Mouse (Mus musculus): ENCODE results near the gene Lrrfip1.

The Lrrfip1 gene

GRCm38 (mm10) chr1:90998268-90998890, at the start of gene Lrrfip1:
TSS of gene Lrrfip1 (plus strand) at chr1:90998737.
- no peak for DNase-seq (ENCODE audit: low read depth)

DNA sequence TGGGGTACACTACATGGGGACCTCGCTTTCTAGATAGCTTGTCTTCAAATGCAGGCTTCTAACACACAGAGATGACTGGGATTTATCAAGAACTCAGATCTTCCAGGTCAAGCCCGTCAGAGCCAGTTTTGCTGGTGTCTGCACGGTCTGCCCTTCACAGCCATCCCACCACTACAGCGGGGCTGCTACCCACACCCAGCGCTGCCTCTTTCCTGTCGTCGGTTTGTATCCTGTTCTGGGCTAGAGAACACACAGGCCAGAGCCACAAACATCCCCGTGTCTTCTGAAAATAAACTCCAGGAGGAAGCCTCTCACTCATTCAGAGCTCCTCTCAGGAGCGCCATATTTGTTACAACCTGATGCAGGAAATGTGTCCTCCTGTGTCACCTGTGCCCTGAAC, 49.2 kb upstream of the Lrrfip1 start:
- DNase-seq (ENCODE audit: low read depth): no peak

DNA sequence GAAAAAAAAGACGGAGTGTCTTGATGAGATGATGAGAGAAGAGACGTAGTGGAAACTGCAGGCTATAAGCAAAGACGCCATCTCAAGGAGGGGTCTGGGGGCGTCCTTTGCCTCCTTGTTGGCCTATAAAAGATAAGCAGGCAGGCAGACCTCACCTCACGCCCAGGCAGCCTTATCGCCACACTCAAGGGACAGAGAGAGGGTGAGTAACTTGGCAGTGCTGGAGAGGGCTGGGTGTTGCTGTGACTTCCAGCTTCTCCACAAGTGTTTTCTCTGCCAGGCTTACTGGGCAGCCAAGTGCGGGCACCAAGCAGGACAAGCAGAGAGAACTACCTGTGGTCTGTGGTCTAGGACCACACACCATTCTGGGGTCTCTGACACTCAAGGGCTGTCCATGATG, 46.9 kb upstream of the Lrrfip1 start:
- DNase-seq (ENCODE audit: low read depth): no peak

GRCm38 (mm10) chr1:90952808-90953207, 45.7 kb upstream of the Lrrfip1 start, which contains the start of gene Prlh:
TSS of gene Prlh (plus strand) at chr1:90953108.
- no peak for DNase-seq (ENCODE audit: low read depth)

DNA sequence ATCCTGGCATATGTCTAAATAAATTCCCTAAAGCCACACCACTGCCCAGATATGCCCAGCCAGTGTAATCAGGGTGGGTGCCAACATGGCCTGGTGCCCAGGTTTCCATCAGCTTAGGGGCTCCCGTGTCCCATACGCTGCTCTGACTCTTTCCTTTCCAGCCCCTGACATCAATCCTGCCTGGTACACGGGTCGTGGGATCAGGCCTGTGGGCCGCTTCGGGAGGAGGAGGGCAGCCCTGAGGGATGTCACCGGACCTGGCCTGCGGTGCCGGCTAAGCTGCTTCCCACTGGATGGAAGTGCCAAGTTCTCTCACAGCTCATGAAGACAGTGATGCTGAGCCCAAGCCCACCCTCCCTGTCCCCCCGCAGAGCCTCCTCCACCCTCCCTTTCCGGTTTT, 44.8 kb upstream of the Lrrfip1 start:
- no peak for DNase-seq (ENCODE audit: low read depth)

DNA sequence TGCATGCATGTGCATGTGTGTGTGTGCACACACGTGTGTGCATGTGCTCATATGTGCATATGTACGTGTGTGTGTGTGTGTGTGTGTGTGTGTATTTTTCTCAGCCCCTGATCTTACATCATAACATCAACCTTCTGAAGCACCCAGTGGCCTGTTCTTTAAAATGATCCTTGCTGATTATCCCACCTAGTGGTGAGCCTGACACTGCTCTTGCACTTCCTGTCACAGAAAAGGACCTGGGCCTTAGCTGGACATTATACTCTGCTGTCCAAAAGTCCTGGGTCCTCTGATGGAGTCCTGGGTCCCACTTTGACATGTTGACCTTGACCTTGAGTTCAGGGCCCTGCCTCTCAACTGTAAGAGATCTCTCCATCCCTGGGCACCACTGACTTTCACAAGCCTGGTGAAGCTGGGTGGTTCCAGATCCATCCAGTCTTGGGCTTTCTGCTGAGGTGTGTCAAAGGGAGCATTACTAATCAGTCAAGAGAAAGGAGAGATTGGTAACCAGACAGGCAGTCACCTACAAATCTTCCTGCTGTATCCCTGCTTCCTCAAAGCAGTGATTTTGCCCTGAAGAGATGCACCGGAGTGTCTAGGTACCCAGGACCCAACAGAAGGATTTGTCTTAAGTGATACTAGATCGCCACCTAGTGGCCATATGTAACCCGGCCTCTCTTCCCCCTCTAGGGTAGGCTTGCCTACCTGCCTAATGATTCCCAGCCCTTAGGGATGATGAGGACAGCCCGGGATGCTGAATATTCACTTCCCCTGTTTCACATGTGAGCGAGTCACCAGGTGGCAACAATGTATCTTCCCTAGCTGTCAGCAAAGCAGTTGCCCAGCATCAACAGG, 42.1 kb upstream of the Lrrfip1 start:
- peak; percentile 54 for DNase-seq (ENCODE audit: low read depth)

GRCm38 (mm10) chr1:90962526-90962925, 36.0 kb upstream of the Lrrfip1 start:
- no peak for DNase-seq (ENCODE audit: low read depth)

DNA sequence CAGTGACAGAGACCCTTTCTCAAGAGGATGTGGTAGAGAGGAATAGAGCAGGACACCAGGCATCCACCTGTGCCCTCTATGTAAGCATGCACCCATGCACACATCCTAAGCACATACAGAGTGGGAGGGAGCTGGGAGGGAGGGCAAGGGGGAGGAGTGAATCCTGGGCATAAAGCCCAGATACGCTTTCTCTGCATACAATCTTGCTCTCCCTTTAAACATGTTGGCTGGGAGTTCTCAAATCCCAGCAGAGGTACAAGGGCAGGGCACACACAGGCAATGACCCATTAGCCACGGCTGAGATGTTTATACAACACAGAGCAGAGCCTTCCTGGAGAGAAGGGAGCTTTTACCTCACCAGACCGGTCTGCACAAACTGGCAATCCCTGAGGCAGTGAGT, 35.5 kb upstream of the Lrrfip1 start:
- no peak for DNase-seq (ENCODE audit: low read depth)

DNA sequence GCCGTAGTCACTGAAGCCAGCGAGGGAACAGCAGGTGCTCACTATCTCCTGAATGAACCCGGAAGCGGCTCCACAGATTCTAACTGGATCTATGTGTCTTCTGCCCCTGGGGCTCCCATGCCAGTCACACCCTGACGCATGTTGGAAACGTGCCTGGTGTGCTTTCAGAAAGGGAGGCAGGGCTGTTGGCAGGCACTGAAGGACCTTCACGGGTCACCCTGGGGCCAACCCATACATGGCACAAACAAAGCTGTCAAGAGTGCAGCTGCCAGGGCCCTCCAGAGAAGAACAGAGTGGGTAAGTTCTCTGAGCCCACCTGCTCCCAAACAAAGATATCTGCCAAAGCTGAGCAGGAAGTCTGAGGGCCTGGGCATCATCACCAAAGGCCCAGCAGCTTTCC, 31.0 kb upstream of the Lrrfip1 start:
- DNase-seq (ENCODE audit: low read depth): no peak

DNA sequence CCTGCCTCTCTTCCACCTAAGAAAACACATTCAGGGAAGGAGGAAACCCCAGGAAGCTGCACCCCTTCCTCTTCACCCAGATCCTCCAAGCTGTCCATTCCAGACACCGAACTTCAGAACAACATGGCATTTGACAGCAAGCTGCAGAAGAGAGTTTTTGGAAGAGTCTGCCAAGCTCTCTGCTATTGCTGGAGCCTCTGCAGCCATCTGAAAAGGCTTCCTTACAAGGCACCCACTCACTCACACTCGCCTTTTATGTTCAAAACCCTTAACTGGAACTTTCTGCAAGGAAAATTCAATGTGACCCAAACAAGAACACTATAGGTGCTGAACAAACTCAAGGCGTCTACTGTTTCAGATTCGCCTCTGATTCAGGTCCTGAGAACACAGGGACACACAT, 29.9 kb upstream of the Lrrfip1 start:
- no peak for DNase-seq (ENCODE audit: low read depth)

- no peak for DNase-seq (ENCODE audit: low read depth)
Measured at GRCm38 (mm10) chr1:90969347-90969784, 29.2 kb upstream of the Lrrfip1 start, which contains the start of gene Rab17. TSS of gene Rab17 (minus strand) at chr1:90969661.

DNA sequence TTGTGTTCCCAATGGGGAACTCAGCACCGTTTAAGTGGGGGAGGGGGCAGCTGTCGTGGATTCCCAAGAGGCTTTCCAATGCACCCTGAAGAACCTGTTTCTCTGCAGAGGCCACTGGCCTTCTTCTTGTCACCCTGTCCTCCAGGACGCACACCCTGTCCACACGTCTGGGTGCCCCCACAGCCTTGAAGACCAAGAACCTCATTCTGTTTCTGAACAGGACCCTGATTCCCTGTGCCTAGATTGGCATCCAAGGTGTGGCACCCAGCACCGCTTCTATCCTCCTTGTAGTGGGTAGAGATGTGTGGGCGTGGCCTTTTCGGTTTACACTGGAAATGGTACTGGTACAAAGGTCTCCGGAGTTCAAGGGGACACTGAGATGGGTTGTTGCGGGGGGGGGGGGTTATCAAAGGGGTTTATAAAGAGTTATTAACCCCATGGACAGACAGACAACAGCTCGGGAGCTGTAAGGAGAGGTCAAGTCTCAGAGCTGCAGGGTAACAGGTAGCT, 28.6 kb upstream of the Lrrfip1 start:
- DNase-seq (ENCODE audit: low read depth): no peak

- DNase-seq (ENCODE audit: low read depth): peak; percentile 75
Measured at GRCm38 (mm10) chr1:90972911-90973573, 25.5 kb upstream of the Lrrfip1 start.

DNA sequence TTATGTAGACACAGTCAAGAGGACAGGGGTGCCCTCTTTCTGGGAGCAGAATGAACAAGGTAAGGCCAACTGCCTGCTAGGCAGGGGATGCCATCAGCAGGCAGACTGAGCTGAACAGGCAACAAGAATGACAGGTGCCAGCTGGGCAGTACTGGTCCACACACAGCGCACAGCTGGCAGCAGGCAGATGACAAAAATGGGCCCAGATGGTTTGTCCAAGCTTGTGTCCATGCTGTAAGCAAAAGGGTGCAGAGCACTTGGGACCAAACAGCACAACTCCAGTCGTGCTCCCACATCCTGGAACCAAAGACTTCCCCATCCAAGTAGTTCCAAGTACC, 25.0 kb upstream of the Lrrfip1 start:
- no peak for DNase-seq (ENCODE audit: low read depth)

GRCm38 (mm10) chr1:90974906-90975649, 23.5 kb upstream of the Lrrfip1 start:
- DNase-seq (ENCODE audit: low read depth): peak; percentile 50

DNA sequence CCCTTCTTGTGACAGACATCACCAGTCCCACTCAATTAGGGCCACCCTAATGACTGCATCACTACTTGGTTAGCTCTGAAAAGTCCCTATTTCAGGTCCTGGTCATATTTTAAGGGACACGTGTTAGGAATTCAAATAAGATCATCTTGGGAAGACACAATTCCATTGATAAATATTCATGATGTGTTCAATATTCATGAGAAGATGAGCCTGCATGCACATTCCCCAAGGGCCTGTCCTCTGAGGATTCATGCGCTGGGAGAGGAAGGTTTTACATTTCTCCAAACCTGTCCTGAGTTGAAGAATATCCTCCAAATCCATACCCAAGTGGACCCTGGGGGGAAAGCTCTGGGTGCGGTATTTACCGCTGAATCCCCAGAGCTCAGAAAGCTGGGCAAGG, 22.6 kb upstream of the Lrrfip1 start:
- DNase-seq (ENCODE audit: low read depth): no peak

DNA sequence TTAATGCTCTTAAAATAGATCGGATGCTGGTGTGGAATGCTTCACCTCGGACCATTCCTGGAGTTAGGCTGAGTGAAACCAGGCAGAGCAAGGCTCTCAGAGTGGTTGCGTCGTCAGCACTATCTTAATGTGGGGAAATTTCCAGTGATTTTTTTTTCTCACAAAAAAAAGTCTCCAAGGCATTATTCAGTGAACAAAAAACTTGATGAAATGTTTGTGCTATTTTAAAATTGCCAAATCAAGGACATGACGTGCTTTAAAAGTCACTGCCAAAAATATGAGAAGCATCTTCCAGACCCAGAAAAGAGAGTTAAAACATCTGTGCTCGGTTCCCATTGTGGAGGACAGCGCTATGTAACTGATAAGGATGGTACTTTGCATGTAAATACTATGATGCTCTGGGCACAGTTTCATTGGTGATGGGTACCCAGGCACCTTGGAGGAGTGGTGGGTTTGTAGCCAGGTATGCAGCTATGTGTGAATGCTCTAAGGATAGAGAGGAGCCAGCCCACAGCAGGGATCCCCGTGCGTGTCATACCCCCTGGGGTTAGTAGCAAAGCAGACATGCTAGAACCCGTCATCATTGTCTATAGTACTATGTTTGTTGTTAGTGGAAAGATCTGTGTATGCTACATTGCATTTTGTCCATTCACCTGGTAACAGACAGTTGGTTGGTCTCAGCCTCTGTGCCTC, 17.8 kb upstream of the Lrrfip1 start:
- no peak for DNase-seq (ENCODE audit: low read depth)

- DNase-seq (ENCODE audit: low read depth): no peak
Measured at GRCm38 (mm10) chr1:90981346-90981745, 17.2 kb upstream of the Lrrfip1 start.

DNA sequence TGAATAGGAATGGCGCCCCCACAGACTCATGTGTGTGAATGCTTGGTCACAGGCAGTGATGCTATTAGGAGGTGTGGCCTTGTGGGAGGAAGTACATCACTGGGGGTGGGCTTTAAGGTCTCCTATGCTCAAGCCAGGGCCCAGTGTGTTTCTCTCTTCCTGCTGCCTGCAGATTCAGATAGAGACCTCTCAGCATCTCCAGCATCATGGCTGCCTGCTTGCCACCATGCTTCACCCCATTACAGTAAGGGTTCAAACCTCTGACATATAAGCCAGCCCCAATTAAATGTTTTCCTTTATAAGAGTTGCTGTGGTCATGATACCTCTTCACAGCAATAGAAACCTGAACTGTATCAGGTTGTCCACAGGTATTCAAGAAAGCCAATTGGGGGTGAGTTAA, 2.6 kb upstream of the Lrrfip1 start:
- no peak for DNase-seq (ENCODE audit: low read depth)

GRCm38 (mm10) chr1:90997136-90997535, 1.4 kb upstream of the Lrrfip1 start:
- no peak for DNase-seq (ENCODE audit: low read depth)

- DNase-seq (ENCODE audit: low read depth): no peak
Measured at GRCm38 (mm10) chr1:90997641-90998040, 896 bp upstream of the Lrrfip1 start.

All from c-Kit-positive CD71-negative TER-119-negative erythroid progenitor cells, embryonic 14.5 days (primary cell).